ENCODE assay signal across 7 mouse cellular contexts in the genomic region with DNA sequence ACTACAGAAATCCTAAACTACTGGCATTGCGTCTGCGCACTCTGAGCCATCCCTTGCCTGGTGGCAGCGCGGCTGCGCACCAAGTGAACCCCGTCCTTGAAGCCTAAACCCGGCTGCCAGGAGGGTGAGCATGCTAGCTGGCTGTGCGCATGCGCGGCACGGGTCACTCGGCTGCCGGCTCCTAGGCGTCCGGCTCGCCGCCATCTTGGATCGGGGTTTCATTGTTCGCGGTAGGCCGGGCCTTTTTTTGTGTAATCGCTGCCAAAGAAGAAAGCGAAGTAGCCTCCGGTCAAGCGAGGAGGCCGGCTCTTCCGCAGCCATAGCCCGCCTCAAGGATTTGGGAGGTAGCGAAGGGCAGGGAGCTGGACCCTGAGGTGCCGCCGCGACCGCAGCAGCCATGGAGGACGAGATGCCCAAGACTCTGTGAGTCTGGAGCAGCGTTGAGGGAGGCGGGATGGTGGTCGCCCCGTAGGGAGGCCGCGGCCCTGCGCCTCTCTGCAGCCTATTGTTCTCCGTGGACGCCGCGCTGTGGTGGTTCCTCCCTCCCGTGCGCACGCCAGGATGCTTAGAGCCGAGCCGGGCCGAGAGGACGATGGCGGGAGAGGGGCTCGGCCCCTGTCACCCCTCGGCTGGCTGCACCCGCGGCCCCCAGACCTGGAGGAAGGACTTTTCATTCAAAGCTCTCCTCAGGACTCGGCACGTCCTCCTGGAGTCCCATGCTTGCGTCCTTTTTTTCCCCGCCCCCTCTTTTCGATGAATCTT. TPM values are rescaled to one million over a fixed set of nuclear protein-coding genes. Genes with fewer than 3 reads are reported as not detected.
DNase-seq lines count a peak whose midpoint lies in the region; ATAC-seq lines count a peak whose summit lies in the region.

A gene (plus strand): TSS at position 120 of the 762 bp plus-strand sequence.

- H3K36me3 ChIP-seq in intestine, embryonic 16.5 days (ENCODE audit: control insufficient read depth, insufficient read depth, low read length): no peaks in the 10 kb centered on the region; the same call in 1 of the 2 replicates
- no peaks in the 10 kb centered on the region for H3K36me3 ChIP-seq in midbrain, embryonic 11.5 days (ENCODE audit: control insufficient read depth, insufficient read depth, low read length)

- H3K4me3 ChIP-seq in intestine, embryonic 16.5 days (ENCODE audit: low read length): peak within 1 kb of the TSS; percentile 85
- H3K4me3 ChIP-seq in midbrain, embryonic 11.5 days (ENCODE audit: low read depth, low read length): peak within 1 kb of the TSS; percentile 87

- intact Hi-C loops in left cerebral cortex, postnatal 36 days (cut with DNase I): no loop called here

- DNase-seq in adrenal gland, adult 8-10 months: peak; percentile 97
- peak; percentile 96 for DNase-seq in embryo, embryonic 9.5 days (ENCODE audit: extremely low spot score)
- peak; percentile 96 to 99 for DNase-seq in gastrocnemius, postnatal 4 days (ENCODE audit: low spot score in 2 of 2)
- peak; percentile 97 to 99 for DNase-seq in left cerebral cortex, postnatal 36 days (ENCODE audit: low spot score in 2 of 2)
- DNase-seq in midbrain, embryonic 11.5 days (ENCODE audit: low spot score, missing footprints): peak; percentile 99
- DNase-seq in skeletal muscle tissue, adult 2 months (ENCODE audit: low read depth, low spot score): peak; percentile 99

- peak; percentile 96 for ATAC-seq in intestine, embryonic 16.5 days
- ATAC-seq in midbrain, embryonic 11.5 days (ENCODE audit: low FRiP score): peak; percentile 96

- H3K27ac ChIP-seq in intestine, embryonic 16.5 days (ENCODE audit: low read length): peak within 1 kb of the TSS; percentile 100
- peak within 1 kb of the TSS; percentile 100 for H3K27ac ChIP-seq in midbrain, embryonic 11.5 days (ENCODE audit: low read depth, low read length)

- no peaks in the 10 kb centered on the region for H3K9me3 ChIP-seq in intestine, embryonic 16.5 days (ENCODE audit: control insufficient read depth, low read length)
- H3K9me3 ChIP-seq in midbrain, embryonic 11.5 days (ENCODE audit: control insufficient read depth, low read length): no peaks in the 10 kb centered on the region

- H3K27me3 ChIP-seq in intestine, embryonic 16.5 days (replicated peaks; ENCODE audit: control insufficient read depth, insufficient read depth, low read length): no peaks in the 10 kb centered on the region
- H3K27me3 ChIP-seq in midbrain, embryonic 11.5 days (ENCODE audit: control insufficient read depth, insufficient read depth, low read length): no peaks in the 10 kb centered on the region

- H3K4me2 ChIP-seq in intestine, embryonic 16.5 days (ENCODE audit: low read depth, low read length): peak within 1 kb of the TSS; percentile 52
- peak within 1 kb of the TSS; percentile 81 for H3K4me2 ChIP-seq in midbrain, embryonic 11.5 days

- peak within 1 kb of the TSS; percentile 99 for H3K9ac ChIP-seq in intestine, embryonic 16.5 days (ENCODE audit: low read depth, low read length)
- H3K9ac ChIP-seq in midbrain, embryonic 11.5 days (ENCODE audit: low read length): peak within 1 kb of the TSS; percentile 100

- WGBS in intestine, embryonic 16.5 days: under 1% methylated on average over 60 of the region's 62 CpGs
- WGBS in midbrain, embryonic 11.5 days: under 1% methylated on average over 60 of the region's 62 CpGs

- H3K4me1 ChIP-seq in intestine, embryonic 16.5 days (ENCODE audit: control insufficient read depth, insufficient read depth, low read length): peaks cover 5% of the 10 kb centered on the region
- peaks cover 8% of the 10 kb centered on the region for H3K4me1 ChIP-seq in midbrain, embryonic 11.5 days (ENCODE audit: control insufficient read depth, insufficient read depth, low read length)

RNA-seq across cellular contexts. Expression of the gene that starts here (rescaled TPM):
- total RNA-seq in adrenal gland, adult 8-10 months (2022): 100 to 1,000 TPM in 1 of 4 experiments, 10 to 100 TPM in 3; 44.0 to 121 (median 82.9) TPM
- 10 to 100 TPM; 61.3 to 77.4 TPM for total RNA-seq in gastrocnemius, postnatal 4 days (2021)
- polyA plus RNA-seq in intestine, embryonic 16.5 days (2015; fragmentation: Nextera tagmentation; extraction: Ambion mirVana): 97.9 and 110 TPM in 2 replicates
- total RNA-seq in left cerebral cortex, postnatal 36 days (2021): 100 to 1,000 TPM in 1 of 2 experiments, 10 to 100 TPM in 1; 76.1 to 145 TPM
- 241 and 255 TPM in 2 replicates for polyA plus RNA-seq in midbrain, embryonic 11.5 days (2014; fragmentation: Nextera tagmentation; extraction: Ambion mirVana)

Comparison
In these comparisons a context has a peak if more than half of its experiments do, and no peak if none do; other contexts are left out.
1. Peak in every context shown above with its lines: DNase-seq, ATAC-seq, H3K4me3 ChIP-seq and H3K27ac ChIP-seq.